Mouse (Mus musculus) megakaryocyte, embryonic 14.5 days (primary cell): ENCODE data around the gene Top2b. TPM values are rescaled to one million over a fixed set of nuclear protein-coding genes. Genes with fewer than 3 reads are reported as not detected.

ENCODE experiments used
- H3K27me3 ChIP-seq: replicated peaks from 2 replicates; pipeline ENCODE3; 2012; ENCODE audit warnings: inconsistent platforms
- H3K36me3 ChIP-seq: replicated peaks from 2 replicates; pipeline ENCODE3; 2012; ENCODE audit warnings: low read length, inconsistent platforms, mixed read lengths
- H3K4me1 ChIP-seq: 2 replicates; pipeline ENCODE4 v1.6.1; 2012; ENCODE audit warnings: inconsistent platforms
- H3K4me3 ChIP-seq: replicated peaks from 2 replicates; pipeline ENCODE3; 2012; ENCODE audit warnings: moderate library complexity, mild to moderate bottlenecking, inconsistent platforms
- H3K9me3 ChIP-seq: 2 replicates; pipeline ENCODE4 v1.6.1; 2012; ENCODE audit warnings: inconsistent platforms
- FLI1 ChIP-seq: IDR thresholded peaks from 2 replicates; pipeline ENCODE4 v1.6.1; 2012; ENCODE audit warnings: low read length, inconsistent platforms, mixed read lengths
- GATA1 ChIP-seq: IDR thresholded peaks from 3 replicates; pipeline ENCODE4 v1.6.1; 2012; ENCODE audit warnings: mixed read lengths, low read length, inconsistent platforms, borderline replicate concordance
- polyA plus RNA-seq: library from polyadenylated mRNA; stranded (reverse); fragments of >175 nt; gene quantifications from 2 replicates; pipeline ENCODE4 v1.2.3, GENCODE M21; 2012; ENCODE audit warnings: low replicate concordance; ENCODE audit not compliant: insufficient read depth

The Top2b gene
- polyA plus RNA-seq, 1 experiment, result 2.8 TPM

- Histone ChIP-seq H3K36me3 (peaks cover 58% of the 10 kb centered on the region), H3K27me3 (no peaks in the 10 kb centered on the region), H3K4me3 (no peak overlapping the region), H3K9me3 (no peaks in the 10 kb centered on the region), H3K4me1 (peaks cover 18% of the 10 kb centered on the region)
- TF ChIP-seq GATA1, result no peak
- TF ChIP-seq FLI1, result no peak
Measured at GRCm38 (mm10) chr14:16384783-16385182, 19.8 kb downstream of the Top2b start.

GRCm38 (mm10) chr14:16405187-16405586, 40.2 kb downstream of the Top2b start:
- H3K4me1 ChIP-seq, result no peaks in the 10 kb centered on the region
- no peaks in the 10 kb centered on the region for H3K9me3 ChIP-seq
- no peak for TF ChIP-seq FLI1
- H3K27me3 ChIP-seq, result no peaks in the 10 kb centered on the region
- no peak overlapping the region for H3K4me3 ChIP-seq
- H3K36me3 ChIP-seq, result peaks cover 66% of the 10 kb centered on the region

GRCm38 (mm10) chr14:16414163-16414562, 49.2 kb downstream of the Top2b start:
- Histone ChIP-seq H3K36me3 (peaks cover 94% of the 10 kb centered on the region), H3K4me3 (no peak overlapping the region), H3K4me1 (no peaks in the 10 kb centered on the region), H3K27me3 (no peaks in the 10 kb centered on the region), H3K9me3 (no peaks in the 10 kb centered on the region)
- no peak for TF ChIP-seq FLI1
- no peak for TF ChIP-seq GATA1

GRCm38 (mm10) chr14:16427569-16427968, 62.6 kb downstream of the Top2b start:
- no peaks in the 10 kb centered on the region; the same call in 1 of the 2 replicates for H3K4me1 ChIP-seq
- H3K27me3 ChIP-seq, result no peaks in the 10 kb centered on the region
- peaks cover 97% of the 10 kb centered on the region for H3K36me3 ChIP-seq
- H3K4me3 ChIP-seq, result no peak overlapping the region
- TF ChIP-seq FLI1, result no peak
- TF ChIP-seq GATA1, result no peak
- no peaks in the 10 kb centered on the region for H3K9me3 ChIP-seq

- TF ChIP-seq FLI1, result no peak
- TF ChIP-seq GATA1, result no peak
- Histone ChIP-seq H3K36me3 (peaks cover 84% of the 10 kb centered on the region), H3K9me3 (no peaks in the 10 kb centered on the region), H3K27me3 (no peaks in the 10 kb centered on the region), H3K4me1 (no peaks in the 10 kb centered on the region; the same call in 1 of the 2 replicates), H3K4me3 (no peak overlapping the region)
Measured at GRCm38 (mm10) chr14:16431941-16432499, 67.0 kb downstream of the Top2b start.

- H3K36me3 ChIP-seq, result peaks cover 81% of the 10 kb centered on the region
- TF ChIP-seq GATA1 (no peak), FLI1 (no peak)
Measured at GRCm38 (mm10) chr14:16432550-16432949, 67.6 kb downstream of the Top2b start.

GRCm38 (mm10) chr14:16433206-16433605, 68.2 kb downstream of the Top2b start:
- H3K4me3 ChIP-seq, result no peak overlapping the region
- TF ChIP-seq GATA1, result no peak
- TF ChIP-seq FLI1, result no peak
- no peaks in the 10 kb centered on the region for H3K27me3 ChIP-seq
- peaks cover 75% of the 10 kb centered on the region for H3K36me3 ChIP-seq
- H3K9me3 ChIP-seq, result no peaks in the 10 kb centered on the region
- H3K4me1 ChIP-seq, result no peaks in the 10 kb centered on the region; the same call in 1 of the 2 replicates

More at GRCm38 (mm10) chr14:16432550-16432949, 67.6 kb downstream of the Top2b start:
- Histone ChIP-seq H3K27me3 (no peaks in the 10 kb centered on the region), H3K4me1 (no peaks in the 10 kb centered on the region; the same call in 1 of the 2 replicates), H3K4me3 (no peak overlapping the region), H3K9me3 (no peaks in the 10 kb centered on the region)

GRCm38 (mm10) chr14:16434396-16435171, 69.6 kb downstream of the Top2b start:
- TF ChIP-seq GATA1 (no peak), FLI1 (no peak)
- Histone ChIP-seq H3K4me1 (no peaks in the 10 kb centered on the region; the same call in 1 of the 2 replicates), H3K4me3 (no peak overlapping the region), H3K27me3 (no peaks in the 10 kb centered on the region), H3K9me3 (no peaks in the 10 kb centered on the region), H3K36me3 (peaks cover 62% of the 10 kb centered on the region)

- peaks cover 34% of the 10 kb centered on the region for H3K36me3 ChIP-seq
- H3K4me3 ChIP-seq, result no peak overlapping the region
- TF ChIP-seq FLI1 (no peak), GATA1 (no peak)
- H3K27me3 ChIP-seq, result no peaks in the 10 kb centered on the region
- H3K4me1 ChIP-seq, result no peaks in the 10 kb centered on the region; the same call in 1 of the 2 replicates
- no peaks in the 10 kb centered on the region for H3K9me3 ChIP-seq
Measured at GRCm38 (mm10) chr14:16437386-16437785, 72.4 kb downstream of the Top2b start.

GRCm38 (mm10) chr14:16439385-16440126, 74.6 kb downstream of the Top2b start:
- TF ChIP-seq GATA1 (no peak), FLI1 (no peak)
- Histone ChIP-seq H3K36me3 (peaks cover 22% of the 10 kb centered on the region), H3K27me3 (no peaks in the 10 kb centered on the region), H3K4me3 (no peak overlapping the region), H3K9me3 (no peaks in the 10 kb centered on the region), H3K4me1 (no peaks in the 10 kb centered on the region; the same call in 1 of the 2 replicates)
